Mouse (Mus musculus) spleen, postnatal 14 days (tissue): Measurements from ENCODE around the gene Olfr1137.

Experiments
- DNase-seq, 2 experiments: peaks; one replicate each; pipeline ENCODE4 v3.0.0; 2021 to 2022; ENCODE audit warnings: low spot score in 2 of 2

The Olfr1137 gene

GRCm38 (mm10) chr2:87713079-87713478, at the start of gene Olfr1137:
Gene Olfr1137, minus strand, starts transcription at chr2:87713179.
- DNase-seq, result no peak

- DNase-seq, result no peak
Measured at GRCm38 (mm10) chr2:87753891-87754290, 40.9 kb upstream of the Olfr1137 start, which contains the start of gene Olfr1141. Gene Olfr1141, minus strand, starts transcription at chr2:87753991.

- DNase-seq, result no peak
Measured at GRCm38 (mm10) chr2:87743452-87743851, 30.5 kb upstream of the Olfr1137 start, which contains the start of gene Olfr1140. Gene Olfr1140, plus strand, starts transcription at chr2:87743752.

DNA sequence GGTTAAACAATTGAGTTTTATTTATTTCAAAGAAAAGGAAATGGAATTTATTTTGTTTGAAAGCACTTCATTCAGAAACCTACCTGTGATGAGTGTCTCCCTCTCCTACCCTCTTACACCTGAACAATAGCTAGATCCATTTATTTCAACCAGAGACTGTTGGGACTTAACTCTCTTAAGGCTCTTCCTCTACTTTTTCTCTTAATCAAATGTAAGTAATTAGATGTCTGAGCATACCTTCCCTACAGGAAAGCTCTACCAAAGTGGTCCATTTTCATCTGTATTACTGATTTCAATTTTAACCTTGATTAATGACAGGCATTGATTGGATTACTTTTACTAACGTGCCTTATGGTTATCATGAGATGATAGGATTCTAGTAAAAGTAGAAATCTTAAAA, 26.9 kb upstream of the Olfr1137 start, which contains the start of gene Olfr1138:
Gene Olfr1138, minus strand, starts transcription at position 101 of the 400 bp plus-strand sequence.
- DNase-seq, result no peak

DNA sequence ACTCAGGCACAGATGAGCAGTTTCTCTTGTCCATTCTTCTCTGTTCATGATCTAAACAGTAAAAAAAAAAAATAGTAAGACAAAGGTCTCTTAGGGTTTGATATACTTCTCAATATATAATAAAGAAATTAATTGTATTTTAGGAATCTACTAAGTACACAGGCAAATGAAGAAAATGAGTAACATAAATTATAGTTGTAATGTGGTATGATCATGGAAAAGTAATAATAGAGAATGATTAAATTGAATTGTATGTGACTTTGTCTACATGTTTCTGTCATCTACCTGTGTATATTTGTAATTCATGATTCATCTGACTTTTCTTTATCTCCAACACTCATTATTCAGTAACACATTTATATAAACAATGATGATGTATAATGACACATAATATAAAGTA, 19.1 kb downstream of the Olfr1137 start, which contains the start of gene Olfr1136:
Gene Olfr1136, minus strand, starts transcription at position 101 of the 400 bp plus-strand sequence.
- no peak for DNase-seq

- no peak for DNase-seq
Measured at GRCm38 (mm10) chr2:87673564-87673963, 39.4 kb downstream of the Olfr1137 start, which contains the start of gene Olfr1135. Gene Olfr1135, minus strand, starts transcription at chr2:87673664.
